Mouse (Mus musculus): ENCODE data around the gene Lrfn2. TPM values are rescaled to one million over a fixed set of nuclear protein-coding genes. Genes with fewer than 3 reads are reported as not detected.

Gene Lrfn2
- total RNA-seq, 2 experiments from 2014 or later = 0.95 to 1.1 TPM

GRCm38 (mm10) chr17:48960161-48960698 lies 28.1 kb downstream of the Lrfn2 start:
- peak; percentile 38 to 71 for DNase-seq
- intact Hi-C loops (cut with DNase I) = no loop called here

- intact Hi-C loops (cut with DNase I) = no loop called here
- no peak for DNase-seq
These were observed 30.5 kb downstream of the Lrfn2 start for GRCm38 (mm10) chr17:48962646-48963045.

GRCm38 (mm10) chr17:48963740-48964139 lies 31.6 kb downstream of the Lrfn2 start:
- DNase-seq = no peak
- intact Hi-C loops (cut with DNase I) = no loop called here

GRCm38 (mm10) chr17:48968304-48968703 lies 36.1 kb downstream of the Lrfn2 start:
- intact Hi-C loops (cut with DNase I) = no loop called here
- no peak for DNase-seq

GRCm38 (mm10) chr17:48971296-48971695 lies 39.1 kb downstream of the Lrfn2 start:
- no peak for DNase-seq
- intact Hi-C loops (cut with DNase I) = no loop called here

- DNase-seq = no peak
- intact Hi-C loops (cut with DNase I) = no loop called here
These were observed 40.7 kb downstream of the Lrfn2 start for GRCm38 (mm10) chr17:48972866-48973265.

GRCm38 (mm10) chr17:48973394-48973793 lies 41.2 kb downstream of the Lrfn2 start:
- no peak for DNase-seq
- intact Hi-C loops (cut with DNase I) = no loop called here

- intact Hi-C loops (cut with DNase I) = no loop called here
- no peak for DNase-seq
These were observed 42.9 kb downstream of the Lrfn2 start for GRCm38 (mm10) chr17:48975055-48975454.

GRCm38 (mm10) chr17:48976611-48977022 lies 44.4 kb downstream of the Lrfn2 start:
- no peak for DNase-seq
- intact Hi-C loops (cut with DNase I) = no loop called here

GRCm38 (mm10) chr17:48995256-48995993 lies 63.2 kb downstream of the Lrfn2 start:
- intact Hi-C loops (cut with DNase I) = no loop called here
- no peak for DNase-seq

GRCm38 (mm10) chr17:48999463-49000227 lies 67.5 kb downstream of the Lrfn2 start:
- intact Hi-C loops (cut with DNase I) = no loop called here
- DNase-seq = no peak

- intact Hi-C loops (cut with DNase I) = no loop called here
- no peak for DNase-seq
These were observed 77.3 kb downstream of the Lrfn2 start for GRCm38 (mm10) chr17:49009384-49010073.

GRCm38 (mm10) chr17:49013876-49014600 lies 81.9 kb downstream of the Lrfn2 start:
- intact Hi-C loops (cut with DNase I) = no loop called here
- DNase-seq = no peak

- intact Hi-C loops (cut with DNase I) = no loop called here
These were observed 83.2 kb downstream of the Lrfn2 start for GRCm38 (mm10) chr17:49015368-49015767.

GRCm38 (mm10) chr17:49016229-49016628 lies 84.0 kb downstream of the Lrfn2 start:
- DNase-seq = no peak

More at GRCm38 (mm10) chr17:49015368-49015767, 83.2 kb downstream of the Lrfn2 start:
- no peak for DNase-seq

GRCm38 (mm10) chr17:49017438-49018415 lies 85.5 kb downstream of the Lrfn2 start:
- intact Hi-C loops (cut with DNase I) = no loop called here
- no peak for DNase-seq

More at GRCm38 (mm10) chr17:49016229-49016628, 84.0 kb downstream of the Lrfn2 start:
- intact Hi-C loops (cut with DNase I) = no loop called here

- peak in 1 of 2 experiments; percentile 12 for DNase-seq
These were observed 86.8 kb downstream of the Lrfn2 start for GRCm38 (mm10) chr17:49018774-49019488.

GRCm38 (mm10) chr17:49029556-49030268 lies 97.5 kb downstream of the Lrfn2 start:
- intact Hi-C loops (cut with DNase I) = no loop called here
- DNase-seq = peak; percentile 31 to 59

More at GRCm38 (mm10) chr17:49018774-49019488, 86.8 kb downstream of the Lrfn2 start:
- intact Hi-C loops (cut with DNase I) = no loop called here

All from heart, postnatal 14 days (tissue).